Mouse (Mus musculus): ENCODE results near the gene Pphln1. TPM values are rescaled to one million over a fixed set of nuclear protein-coding genes. Genes with fewer than 3 reads are reported as not detected.

Pphln1 gene
- polyA plus RNA-seq, 1 experiment from 2014 or later: 50.2 TPM

DNA sequence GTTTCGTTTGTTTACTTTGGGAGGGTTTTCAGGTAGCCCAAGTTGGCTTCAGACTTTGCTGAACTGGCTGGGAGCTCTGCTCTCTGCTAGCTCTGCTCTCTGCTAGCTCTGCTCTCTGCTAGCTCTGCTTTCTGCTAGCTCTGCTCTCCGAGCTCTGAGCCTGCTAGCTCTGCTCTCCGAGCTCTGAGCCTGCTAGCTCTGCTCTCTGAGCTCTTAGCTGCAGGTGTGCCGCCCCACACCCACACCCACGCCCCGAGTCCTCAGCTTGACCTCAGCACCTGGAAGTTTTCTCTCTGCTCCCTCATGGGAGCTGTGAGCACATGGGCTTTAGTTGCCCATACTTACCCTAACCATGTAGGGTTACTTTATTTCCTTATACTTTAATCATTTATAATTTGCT lies 45.5 kb downstream of the Pphln1 start:
- H3K36me3 ChIP-seq (ENCODE audit: control insufficient read depth, insufficient read depth, low read length): peaks cover 21% of the 10 kb centered on the region
- ATAC-seq (ENCODE audit: insufficient number of reproducible peaks, insufficient read depth, low FRiP score, low read depth): no peak
- no peaks in the 10 kb centered on the region for H3K27me3 ChIP-seq (ENCODE audit: control insufficient read depth, insufficient read depth, low read length)

DNA sequence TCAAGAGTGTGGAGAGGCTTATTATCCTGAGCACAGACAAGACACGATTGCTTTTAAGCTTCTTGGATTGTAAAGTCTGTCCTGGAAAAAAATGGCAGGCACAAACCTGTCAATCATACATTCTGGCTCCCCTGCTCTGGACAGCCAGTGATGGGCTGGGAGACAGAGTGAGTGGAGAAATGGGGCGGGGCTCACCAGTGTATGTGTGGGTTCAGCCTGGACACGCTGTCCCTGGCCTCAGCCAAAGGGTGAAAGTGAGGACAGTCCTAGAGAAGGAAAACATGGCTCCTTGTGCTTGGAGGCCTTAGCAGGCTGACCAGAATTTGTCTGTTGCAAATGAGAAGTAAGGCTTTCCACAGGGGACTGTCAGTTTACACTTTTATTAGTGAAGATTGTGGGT lies 50.7 kb downstream of the Pphln1 start:
- H3K27me3 ChIP-seq (ENCODE audit: control insufficient read depth, insufficient read depth, low read length): no peaks in the 10 kb centered on the region
- 72% methylated on average over 3 of the region's 3 CpGs for WGBS
- H3K4me3 ChIP-seq (ENCODE audit: low read depth, low read length): no peak overlapping the region
- H3K4me1 ChIP-seq (ENCODE audit: control insufficient read depth, insufficient read depth, low read length): no peaks in the 10 kb centered on the region
- H3K4me2 ChIP-seq (replicated peaks; ENCODE audit: low read depth, low read length): no peak overlapping the region
- no peak for ATAC-seq (ENCODE audit: insufficient number of reproducible peaks, insufficient read depth, low FRiP score, low read depth)
- H3K27ac ChIP-seq (ENCODE audit: low read length): no peak overlapping the region
- H3K9ac ChIP-seq (replicated peaks; ENCODE audit: low read depth, low read length): no peak overlapping the region
- H3K36me3 ChIP-seq (ENCODE audit: control insufficient read depth, insufficient read depth, low read length): no peaks in the 10 kb centered on the region; the same call in 1 of the 2 replicates
- H3K9me3 ChIP-seq (ENCODE audit: control insufficient read depth, low read depth, low read length): no peaks in the 10 kb centered on the region

More for the DNA sequence above, 45.5 kb downstream of the Pphln1 start:
- no peak overlapping the region for H3K4me2 ChIP-seq (replicated peaks; ENCODE audit: low read depth, low read length)
- no peak overlapping the region for H3K27ac ChIP-seq (ENCODE audit: low read length)
- no peak overlapping the region for H3K4me3 ChIP-seq (ENCODE audit: low read depth, low read length)
- WGBS: 72% methylated on average over 6 of the region's 6 CpGs
- H3K4me1 ChIP-seq (ENCODE audit: control insufficient read depth, insufficient read depth, low read length): no peaks in the 10 kb centered on the region
- no peaks in the 10 kb centered on the region for H3K9me3 ChIP-seq (ENCODE audit: control insufficient read depth, low read depth, low read length)
- H3K9ac ChIP-seq (replicated peaks; ENCODE audit: low read depth, low read length): no peak overlapping the region

- H3K36me3 ChIP-seq (ENCODE audit: control insufficient read depth, insufficient read depth, low read length): no peaks in the 10 kb centered on the region; the same call in 1 of the 2 replicates
- no peak overlapping the region for H3K9ac ChIP-seq (replicated peaks; ENCODE audit: low read depth, low read length)
- ATAC-seq (ENCODE audit: insufficient number of reproducible peaks, insufficient read depth, low FRiP score, low read depth): no peak
- no peaks in the 10 kb centered on the region for H3K4me1 ChIP-seq (ENCODE audit: control insufficient read depth, insufficient read depth, low read length)
- no peak overlapping the region for H3K4me2 ChIP-seq (replicated peaks; ENCODE audit: low read depth, low read length)
- no peaks in the 10 kb centered on the region for H3K9me3 ChIP-seq (ENCODE audit: control insufficient read depth, low read depth, low read length)
- no peak overlapping the region for H3K4me3 ChIP-seq (ENCODE audit: low read depth, low read length)
- 74% methylated on average over 1 of the region's 1 CpGs for WGBS
- no peak overlapping the region for H3K27ac ChIP-seq (ENCODE audit: low read length)
- no peaks in the 10 kb centered on the region for H3K27me3 ChIP-seq (ENCODE audit: control insufficient read depth, insufficient read depth, low read length)
These were observed 55.1 kb downstream of the Pphln1 start for GRCm38 (mm10) chr15:93453296-93453695.

GRCm38 (mm10) chr15:93456005-93456404 lies 57.9 kb downstream of the Pphln1 start:
- H3K27me3 ChIP-seq (ENCODE audit: control insufficient read depth, insufficient read depth, low read length): no peaks in the 10 kb centered on the region
- H3K36me3 ChIP-seq (ENCODE audit: control insufficient read depth, insufficient read depth, low read length): peaks cover 6% of the 10 kb centered on the region; the same call in 1 of the 2 replicates
- H3K9me3 ChIP-seq (ENCODE audit: control insufficient read depth, low read depth, low read length): no peaks in the 10 kb centered on the region
- H3K4me2 ChIP-seq (replicated peaks; ENCODE audit: low read depth, low read length): no peak overlapping the region
- ATAC-seq (ENCODE audit: insufficient number of reproducible peaks, insufficient read depth, low FRiP score, low read depth): no peak
- H3K27ac ChIP-seq (ENCODE audit: low read length): no peak overlapping the region
- no peak overlapping the region for H3K4me3 ChIP-seq (ENCODE audit: low read depth, low read length)
- H3K4me1 ChIP-seq (ENCODE audit: control insufficient read depth, insufficient read depth, low read length): no peaks in the 10 kb centered on the region
- H3K9ac ChIP-seq (replicated peaks; ENCODE audit: low read depth, low read length): no peak overlapping the region

DNA sequence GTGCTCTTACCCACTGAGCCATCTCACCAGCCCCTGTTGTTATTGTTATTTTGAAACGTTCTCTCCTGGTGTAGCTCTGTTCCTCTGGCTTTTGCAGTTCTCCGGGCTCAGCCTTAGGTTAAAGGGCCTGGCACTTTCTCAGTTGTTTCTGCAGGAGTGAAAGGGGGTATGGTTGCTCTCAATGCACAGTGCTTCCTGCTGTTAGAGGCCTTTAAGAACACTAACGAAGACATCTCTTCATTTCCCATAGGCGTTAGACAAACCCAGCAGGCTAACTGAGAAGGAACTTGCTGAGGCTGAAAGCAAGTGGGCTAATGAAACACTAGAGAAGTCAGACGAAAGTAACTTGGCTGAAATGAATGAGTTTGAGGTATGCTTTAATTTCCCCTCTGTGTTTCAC lies 61.3 kb downstream of the Pphln1 start:
- Histone ChIP-seq H3K4me3 (ENCODE audit: low read depth, low read length) (no peak overlapping the region), H3K4me2 (replicated peaks; ENCODE audit: low read depth, low read length) (no peak overlapping the region), H3K4me1 (ENCODE audit: control insufficient read depth, insufficient read depth, low read length) (no peaks in the 10 kb centered on the region), H3K9ac (replicated peaks; ENCODE audit: low read depth, low read length) (no peak overlapping the region), H3K36me3 (ENCODE audit: control insufficient read depth, insufficient read depth, low read length) (peaks cover 6% of the 10 kb centered on the region; the same call in 1 of the 2 replicates), H3K27ac (ENCODE audit: low read length) (no peak overlapping the region), H3K9me3 (ENCODE audit: control insufficient read depth, low read depth, low read length) (no peaks in the 10 kb centered on the region), H3K27me3 (ENCODE audit: control insufficient read depth, insufficient read depth, low read length) (no peaks in the 10 kb centered on the region)
- no peak for ATAC-seq (ENCODE audit: insufficient number of reproducible peaks, insufficient read depth, low FRiP score, low read depth)
- WGBS: 78% methylated on average over 5 of the region's 5 CpGs

- ATAC-seq (ENCODE audit: insufficient number of reproducible peaks, insufficient read depth, low FRiP score, low read depth): no peak
- no peak overlapping the region for H3K4me3 ChIP-seq (ENCODE audit: low read depth, low read length)
- no peak overlapping the region for H3K4me2 ChIP-seq (replicated peaks; ENCODE audit: low read depth, low read length)
- H3K36me3 ChIP-seq (ENCODE audit: control insufficient read depth, insufficient read depth, low read length): peaks cover 17% of the 10 kb centered on the region
- no peaks in the 10 kb centered on the region for H3K27me3 ChIP-seq (ENCODE audit: control insufficient read depth, insufficient read depth, low read length)
- no peaks in the 10 kb centered on the region for H3K9me3 ChIP-seq (ENCODE audit: control insufficient read depth, low read depth, low read length)
- WGBS: 95% methylated on average over 23 of the region's 23 CpGs
- no peak overlapping the region for H3K27ac ChIP-seq (ENCODE audit: low read length)
- no peaks in the 10 kb centered on the region for H3K4me1 ChIP-seq (ENCODE audit: control insufficient read depth, insufficient read depth, low read length)
- no peak overlapping the region for H3K9ac ChIP-seq (replicated peaks; ENCODE audit: low read depth, low read length)
These were observed 62.9 kb downstream of the Pphln1 start for GRCm38 (mm10) chr15:93461066-93461465.

DNA sequence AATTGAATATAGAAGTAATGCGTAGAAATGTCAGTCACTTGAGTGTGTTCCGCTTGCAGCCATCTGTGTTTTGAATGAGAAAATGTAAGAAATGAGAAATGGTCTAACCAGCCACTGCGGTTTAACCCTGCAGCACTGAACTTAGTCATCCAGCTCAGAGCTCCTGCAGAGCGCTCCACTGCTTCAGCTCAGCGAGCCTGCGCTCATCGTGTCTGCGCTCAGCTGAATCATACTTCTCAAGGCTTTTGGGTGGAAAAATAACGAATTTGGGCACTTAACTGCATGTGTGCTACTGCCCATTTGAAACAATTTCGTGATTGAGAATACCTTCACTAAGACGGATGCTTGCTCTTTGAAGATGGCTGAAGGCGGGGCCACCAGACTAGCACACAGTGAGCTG lies 73.5 kb downstream of the Pphln1 start:
- Histone ChIP-seq H3K27me3 (ENCODE audit: control insufficient read depth, insufficient read depth, low read length) (no peaks in the 10 kb centered on the region), H3K4me3 (ENCODE audit: low read depth, low read length) (no peak overlapping the region), H3K27ac (ENCODE audit: low read length) (no peak overlapping the region), H3K36me3 (ENCODE audit: control insufficient read depth, insufficient read depth, low read length) (no peaks in the 10 kb centered on the region; the same call in 1 of the 2 replicates), H3K9ac (replicated peaks; ENCODE audit: low read depth, low read length) (no peak overlapping the region), H3K9me3 (ENCODE audit: control insufficient read depth, low read depth, low read length) (no peaks in the 10 kb centered on the region), H3K4me1 (ENCODE audit: control insufficient read depth, insufficient read depth, low read length) (no peaks in the 10 kb centered on the region), H3K4me2 (replicated peaks; ENCODE audit: low read depth, low read length) (no peak overlapping the region)
- no peak for ATAC-seq (ENCODE audit: insufficient number of reproducible peaks, insufficient read depth, low FRiP score, low read depth)
- 80% methylated on average over 12 of the region's 12 CpGs for WGBS

DNA sequence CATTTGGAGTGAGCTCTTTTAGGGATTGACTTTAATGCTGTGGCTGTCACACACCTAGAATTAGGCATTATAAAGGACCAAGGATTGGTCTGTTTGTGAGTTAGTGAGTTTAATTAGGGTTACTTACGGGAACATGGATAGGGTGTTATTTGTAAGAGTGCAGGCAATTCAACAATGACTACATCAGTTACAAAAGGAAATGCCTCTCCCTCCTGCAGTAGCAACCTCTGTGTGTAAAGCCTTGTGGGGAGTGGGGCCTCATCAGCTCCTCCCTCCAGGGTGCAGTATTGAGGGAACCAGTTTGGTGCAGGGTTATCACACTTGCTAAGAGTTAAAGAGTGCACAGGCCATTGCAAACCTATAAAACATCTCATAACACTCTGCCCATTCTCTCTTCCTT lies 73.9 kb downstream of the Pphln1 start:
- H3K36me3 ChIP-seq (ENCODE audit: control insufficient read depth, insufficient read depth, low read length): no peaks in the 10 kb centered on the region; the same call in 1 of the 2 replicates
- H3K9ac ChIP-seq (replicated peaks; ENCODE audit: low read depth, low read length): no peak overlapping the region
- H3K27me3 ChIP-seq (ENCODE audit: control insufficient read depth, insufficient read depth, low read length): no peaks in the 10 kb centered on the region
- no peak overlapping the region for H3K4me3 ChIP-seq (ENCODE audit: low read depth, low read length)
- no peak overlapping the region for H3K4me2 ChIP-seq (replicated peaks; ENCODE audit: low read depth, low read length)
- no peaks in the 10 kb centered on the region for H3K9me3 ChIP-seq (ENCODE audit: control insufficient read depth, low read depth, low read length)
- no peak overlapping the region for H3K27ac ChIP-seq (ENCODE audit: low read length)
- ATAC-seq (ENCODE audit: insufficient number of reproducible peaks, insufficient read depth, low FRiP score, low read depth): no peak
- H3K4me1 ChIP-seq (ENCODE audit: control insufficient read depth, insufficient read depth, low read length): no peaks in the 10 kb centered on the region
- 79% methylated on average over 1 of the region's 1 CpGs for WGBS

- Histone ChIP-seq H3K36me3 (ENCODE audit: control insufficient read depth, insufficient read depth, low read length) (no peaks in the 10 kb centered on the region; the same call in 1 of the 2 replicates), H3K4me1 (ENCODE audit: control insufficient read depth, insufficient read depth, low read length) (no peaks in the 10 kb centered on the region), H3K9me3 (ENCODE audit: control insufficient read depth, low read depth, low read length) (no peaks in the 10 kb centered on the region), H3K27ac (ENCODE audit: low read length) (no peak overlapping the region), H3K27me3 (ENCODE audit: control insufficient read depth, insufficient read depth, low read length) (no peaks in the 10 kb centered on the region), H3K9ac (replicated peaks; ENCODE audit: low read depth, low read length) (no peak overlapping the region), H3K4me3 (ENCODE audit: low read depth, low read length) (no peak overlapping the region), H3K4me2 (replicated peaks; ENCODE audit: low read depth, low read length) (no peak overlapping the region)
- WGBS: 77% methylated on average over 3 of the region's 3 CpGs
- no peak for ATAC-seq (ENCODE audit: insufficient number of reproducible peaks, insufficient read depth, low FRiP score, low read depth)
These were observed 76.1 kb downstream of the Pphln1 start for GRCm38 (mm10) chr15:93474277-93474676.
